Mouse (Mus musculus): ENCODE measurements around the gene Zbtb16. TPM values are rescaled to one million over a fixed set of nuclear protein-coding genes. Genes with fewer than 3 reads are reported as not detected.

Zbtb16 gene
- polyA plus RNA-seq, 1 experiment from 2014 or later, result 3.0 TPM

- DNase-seq (ENCODE audit: low spot score) (no peak), ATAC-seq (replicated peaks; ENCODE audit: insufficient number of reproducible peaks, low FRiP score, low TSS enrichment, low read depth) (no peak)
- Histone ChIP-seq H3K27ac (replicated peaks; ENCODE audit: low read depth, low read length) (no peak overlapping the region), H3K4me2 (ENCODE audit: low read depth, low read length) (no peak overlapping the region), H3K4me1 (ENCODE audit: control insufficient read depth, insufficient read depth, low read length) (no peaks in the 10 kb centered on the region; the same call in 1 of the 2 replicates), H3K4me3 (ENCODE audit: low read depth, low read length) (no peak overlapping the region), H3K9me3 (replicated peaks; ENCODE audit: control insufficient read depth, low read length) (no peaks in the 10 kb centered on the region), H3K27me3 (ENCODE audit: control insufficient read depth, insufficient read depth, low read length) (no peaks in the 10 kb centered on the region), H3K36me3 (replicated peaks; ENCODE audit: control insufficient read depth, insufficient read depth, low read depth, low read length) (no peaks in the 10 kb centered on the region), H3K9ac (replicated peaks; ENCODE audit: low read length) (no peak overlapping the region)
- 88% methylated on average over 6 of the region's 6 CpGs for WGBS
These were observed 38.0 kb downstream of the Zbtb16 start for GRCm38 (mm10) chr9:48798044-48798443.

GRCm38 (mm10) chr9:48796267-48796822 lies 39.7 kb downstream of the Zbtb16 start:
- Histone ChIP-seq H3K27me3 (ENCODE audit: control insufficient read depth, insufficient read depth, low read length) (no peaks in the 10 kb centered on the region), H3K4me3 (ENCODE audit: low read depth, low read length) (no peak overlapping the region), H3K36me3 (replicated peaks; ENCODE audit: control insufficient read depth, insufficient read depth, low read depth, low read length) (no peaks in the 10 kb centered on the region), H3K27ac (replicated peaks; ENCODE audit: low read depth, low read length) (no peak overlapping the region), H3K9me3 (replicated peaks; ENCODE audit: control insufficient read depth, low read length) (no peaks in the 10 kb centered on the region), H3K9ac (replicated peaks; ENCODE audit: low read length) (no peak overlapping the region), H3K4me1 (ENCODE audit: control insufficient read depth, insufficient read depth, low read length) (no peaks in the 10 kb centered on the region; the same call in 1 of the 2 replicates), H3K4me2 (ENCODE audit: low read depth, low read length) (no peak overlapping the region)
- DNase-seq (ENCODE audit: low spot score), result no peak
- 60% methylated on average over 11 of the region's 11 CpGs for WGBS
- ATAC-seq (replicated peaks; ENCODE audit: insufficient number of reproducible peaks, low FRiP score, low TSS enrichment, low read depth), result no peak

- no peak overlapping the region for H3K4me2 ChIP-seq (ENCODE audit: low read depth, low read length)
- WGBS, result 65% methylated on average over 10 of the region's 10 CpGs
- no peaks in the 10 kb centered on the region for H3K27me3 ChIP-seq (ENCODE audit: control insufficient read depth, insufficient read depth, low read length)
- ATAC-seq (replicated peaks; ENCODE audit: insufficient number of reproducible peaks, low FRiP score, low TSS enrichment, low read depth) (no peak), DNase-seq (ENCODE audit: low spot score) (no peak)
- H3K9ac ChIP-seq (replicated peaks; ENCODE audit: low read length), result no peak overlapping the region
- no peak overlapping the region for H3K27ac ChIP-seq (replicated peaks; ENCODE audit: low read depth, low read length)
- no peaks in the 10 kb centered on the region; the same call in 1 of the 2 replicates for H3K4me1 ChIP-seq (ENCODE audit: control insufficient read depth, insufficient read depth, low read length)
- no peaks in the 10 kb centered on the region for H3K36me3 ChIP-seq (replicated peaks; ENCODE audit: control insufficient read depth, insufficient read depth, low read depth, low read length)
- no peak overlapping the region for H3K4me3 ChIP-seq (ENCODE audit: low read depth, low read length)
- no peaks in the 10 kb centered on the region for H3K9me3 ChIP-seq (replicated peaks; ENCODE audit: control insufficient read depth, low read length)
These were observed 40.3 kb downstream of the Zbtb16 start for GRCm38 (mm10) chr9:48795740-48796139.

- Histone ChIP-seq H3K4me1 (ENCODE audit: control insufficient read depth, insufficient read depth, low read length) (no peaks in the 10 kb centered on the region; the same call in 1 of the 2 replicates), H3K9ac (replicated peaks; ENCODE audit: low read length) (no peak overlapping the region; the same call in 1 of the 2 replicates)
- WGBS, result 12% methylated on average over 8 of the region's 8 CpGs
These were observed 40.9 kb downstream of the Zbtb16 start for GRCm38 (mm10) chr9:48795095-48795494.

GRCm38 (mm10) chr9:48794463-48794862 lies 41.6 kb downstream of the Zbtb16 start:
- 74% methylated on average over 2 of the region's 2 CpGs for WGBS
- Histone ChIP-seq H3K27me3 (ENCODE audit: control insufficient read depth, insufficient read depth, low read length) (no peaks in the 10 kb centered on the region), H3K9me3 (replicated peaks; ENCODE audit: control insufficient read depth, low read length) (no peaks in the 10 kb centered on the region), H3K9ac (replicated peaks; ENCODE audit: low read length) (no peak overlapping the region), H3K4me1 (ENCODE audit: control insufficient read depth, insufficient read depth, low read length) (no peaks in the 10 kb centered on the region; the same call in 1 of the 2 replicates), H3K4me3 (ENCODE audit: low read depth, low read length) (no peak overlapping the region), H3K36me3 (replicated peaks; ENCODE audit: control insufficient read depth, insufficient read depth, low read depth, low read length) (no peaks in the 10 kb centered on the region), H3K4me2 (ENCODE audit: low read depth, low read length) (no peak overlapping the region), H3K27ac (replicated peaks; ENCODE audit: low read depth, low read length) (no peak overlapping the region)
- ATAC-seq (replicated peaks; ENCODE audit: insufficient number of reproducible peaks, low FRiP score, low TSS enrichment, low read depth) (no peak), DNase-seq (ENCODE audit: low spot score) (no peak)

More at GRCm38 (mm10) chr9:48795095-48795494, 40.9 kb downstream of the Zbtb16 start:
- ATAC-seq (replicated peaks; ENCODE audit: insufficient number of reproducible peaks, low FRiP score, low TSS enrichment, low read depth) (no peak), DNase-seq (ENCODE audit: low spot score) (no peak)
- no peak overlapping the region for H3K4me2 ChIP-seq (ENCODE audit: low read depth, low read length)
- H3K9me3 ChIP-seq (replicated peaks; ENCODE audit: control insufficient read depth, low read length), result no peaks in the 10 kb centered on the region
- no peak overlapping the region for H3K4me3 ChIP-seq (ENCODE audit: low read depth, low read length)
- H3K36me3 ChIP-seq (replicated peaks; ENCODE audit: control insufficient read depth, insufficient read depth, low read depth, low read length), result no peaks in the 10 kb centered on the region
- H3K27ac ChIP-seq (replicated peaks; ENCODE audit: low read depth, low read length), result no peak overlapping the region
- H3K27me3 ChIP-seq (ENCODE audit: control insufficient read depth, insufficient read depth, low read length), result no peaks in the 10 kb centered on the region

GRCm38 (mm10) chr9:48793638-48794188 lies 42.3 kb downstream of the Zbtb16 start:
- WGBS, result 70% methylated on average over 4 of the region's 4 CpGs
- no peaks in the 10 kb centered on the region for H3K27me3 ChIP-seq (ENCODE audit: control insufficient read depth, insufficient read depth, low read length)
- DNase-seq (ENCODE audit: low spot score) (no peak), ATAC-seq (replicated peaks; ENCODE audit: insufficient number of reproducible peaks, low FRiP score, low TSS enrichment, low read depth) (no peak)
- no peaks in the 10 kb centered on the region for H3K9me3 ChIP-seq (replicated peaks; ENCODE audit: control insufficient read depth, low read length)
- no peaks in the 10 kb centered on the region for H3K36me3 ChIP-seq (replicated peaks; ENCODE audit: control insufficient read depth, insufficient read depth, low read depth, low read length)
- H3K27ac ChIP-seq (replicated peaks; ENCODE audit: low read depth, low read length), result no peak overlapping the region
- H3K4me1 ChIP-seq (ENCODE audit: control insufficient read depth, insufficient read depth, low read length), result no peaks in the 10 kb centered on the region; the same call in 1 of the 2 replicates
- H3K4me2 ChIP-seq (ENCODE audit: low read depth, low read length), result no peak overlapping the region
- no peak overlapping the region for H3K4me3 ChIP-seq (ENCODE audit: low read depth, low read length)
- H3K9ac ChIP-seq (replicated peaks; ENCODE audit: low read length), result no peak overlapping the region

GRCm38 (mm10) chr9:48790575-48790974 lies 45.4 kb downstream of the Zbtb16 start:
- H3K9me3 ChIP-seq (replicated peaks; ENCODE audit: control insufficient read depth, low read length), result no peaks in the 10 kb centered on the region
- no peak for DNase-seq (ENCODE audit: low spot score)
- peaks cover 3% of the 10 kb centered on the region for H3K4me1 ChIP-seq (ENCODE audit: control insufficient read depth, insufficient read depth, low read length)
- H3K4me3 ChIP-seq (ENCODE audit: low read depth, low read length), result no peak overlapping the region
- no peak overlapping the region for H3K4me2 ChIP-seq (ENCODE audit: low read depth, low read length)
- ATAC-seq (replicated peaks; ENCODE audit: insufficient number of reproducible peaks, low FRiP score, low TSS enrichment, low read depth), result no peak
- WGBS, result 74% methylated on average over 10 of the region's 10 CpGs
- H3K36me3 ChIP-seq (replicated peaks; ENCODE audit: control insufficient read depth, insufficient read depth, low read depth, low read length), result no peaks in the 10 kb centered on the region
- no peak overlapping the region for H3K27ac ChIP-seq (replicated peaks; ENCODE audit: low read depth, low read length)
- no peak overlapping the region for H3K9ac ChIP-seq (replicated peaks; ENCODE audit: low read length)
- H3K27me3 ChIP-seq (ENCODE audit: control insufficient read depth, insufficient read depth, low read length), result no peaks in the 10 kb centered on the region

GRCm38 (mm10) chr9:48787906-48788410 lies 48.1 kb downstream of the Zbtb16 start:
- ATAC-seq (replicated peaks; ENCODE audit: insufficient number of reproducible peaks, low FRiP score, low TSS enrichment, low read depth), result no peak

More at GRCm38 (mm10) chr9:48787906-48788410, 48.1 kb downstream of the Zbtb16 start:
- 74% methylated on average over 9 of the region's 9 CpGs for WGBS
- no peak overlapping the region for H3K9ac ChIP-seq (replicated peaks; ENCODE audit: low read length)
- no peak overlapping the region for H3K4me3 ChIP-seq (ENCODE audit: low read depth, low read length)
- peaks cover 3% of the 10 kb centered on the region for H3K4me1 ChIP-seq (ENCODE audit: control insufficient read depth, insufficient read depth, low read length)
- no peak for DNase-seq (ENCODE audit: low spot score)
- H3K27me3 ChIP-seq (ENCODE audit: control insufficient read depth, insufficient read depth, low read length), result no peaks in the 10 kb centered on the region
- H3K4me2 ChIP-seq (ENCODE audit: low read depth, low read length), result no peak overlapping the region
- no peaks in the 10 kb centered on the region for H3K9me3 ChIP-seq (replicated peaks; ENCODE audit: control insufficient read depth, low read length)
- no peaks in the 10 kb centered on the region for H3K36me3 ChIP-seq (replicated peaks; ENCODE audit: control insufficient read depth, insufficient read depth, low read depth, low read length)
- no peak overlapping the region for H3K27ac ChIP-seq (replicated peaks; ENCODE audit: low read depth, low read length)

Data from embryonic facial prominence, embryonic 11.5 days (tissue).